Mouse (Mus musculus): Measurements from ENCODE around the gene Mob3b.

- TF ChIP-seq CTCF (IDR thresholded peaks at IDR 0.05; ENCODE audit: borderline replicate concordance, control insufficient read depth, extremely low read depth, insufficient read depth, low read length, poor library complexity) (no peak), POLR2A (IDR thresholded peaks at IDR 0.05; ENCODE audit: control insufficient read depth, extremely low read depth, insufficient read depth, low read length, poor library complexity) (no peak)
Measured at GRCm38 (mm10) chr4:35172471-35172870, 15.2 kb upstream of the Mob3b start.
